Mouse (Mus musculus) natural killer cell, adult 2 months (primary cell): ENCODE data around the gene Rsf1.

ENCODE experiments used
- DNase-seq, 2 experiments: peaks; one replicate each; pipeline ENCODE4 v3.0.0; 2022; ENCODE audit warnings: low spot score in 2 of 2

The Rsf1 gene

GRCm38 (mm10) chr7:97579067-97579975 is at the start of gene Rsf1, which contains the start of gene Aamdc:
TSS of gene Rsf1 (plus strand) at chr7:97579889.
TSS of gene Aamdc (minus strand) at chr7:97579497.
- peak; percentile 87 to 91 for DNase-seq

GRCm38 (mm10) chr7:97535531-97535930 is 44.2 kb upstream of the Rsf1 start:
- DNase-seq: no peak

- no peak for DNase-seq
These were observed 43.1 kb upstream of the Rsf1 start for GRCm38 (mm10) chr7:97536571-97536970.

- DNase-seq: no peak
These were observed 33.2 kb upstream of the Rsf1 start for GRCm38 (mm10) chr7:97546462-97546861.

GRCm38 (mm10) chr7:97549301-97549700 is 30.4 kb upstream of the Rsf1 start:
- no peak for DNase-seq

- DNase-seq: no peak
These were observed 29.0 kb upstream of the Rsf1 start for GRCm38 (mm10) chr7:97550673-97551072.

- no peak for DNase-seq
These were observed 16.1 kb upstream of the Rsf1 start for GRCm38 (mm10) chr7:97563576-97563975.

GRCm38 (mm10) chr7:97569372-97569771 is 10.3 kb upstream of the Rsf1 start:
- no peak for DNase-seq

- no peak for DNase-seq
These were observed 9.3 kb upstream of the Rsf1 start for GRCm38 (mm10) chr7:97570389-97570788.

- no peak for DNase-seq
These were observed 1.2 kb upstream of the Rsf1 start for GRCm38 (mm10) chr7:97578361-97579066.

GRCm38 (mm10) chr7:97579976-97580842 is 520 bp downstream of the Rsf1 start:
- peak; percentile 28 to 49 for DNase-seq

- peak; percentile 85 to 87 for DNase-seq
These were observed 1.1 kb downstream of the Rsf1 start for GRCm38 (mm10) chr7:97580843-97581214.

- DNase-seq: no peak
These were observed 8.8 kb downstream of the Rsf1 start for GRCm38 (mm10) chr7:97588506-97588905.

- DNase-seq: no peak
These were observed 10.8 kb downstream of the Rsf1 start for GRCm38 (mm10) chr7:97590488-97590887.

GRCm38 (mm10) chr7:97591336-97591735 is 11.6 kb downstream of the Rsf1 start:
- no peak for DNase-seq

GRCm38 (mm10) chr7:97592396-97592795 is 12.7 kb downstream of the Rsf1 start:
- DNase-seq: no peak

- no peak for DNase-seq
These were observed 13.8 kb downstream of the Rsf1 start for GRCm38 (mm10) chr7:97593535-97593934.

- DNase-seq: peak; percentile 12 to 16
These were observed 18.9 kb downstream of the Rsf1 start for GRCm38 (mm10) chr7:97598548-97598947.

GRCm38 (mm10) chr7:97621346-97621745 is 41.7 kb downstream of the Rsf1 start:
- no peak for DNase-seq

GRCm38 (mm10) chr7:97622676-97623075 is 43.0 kb downstream of the Rsf1 start:
- no peak for DNase-seq

GRCm38 (mm10) chr7:97623402-97623801 is 43.7 kb downstream of the Rsf1 start:
- no peak for DNase-seq

- DNase-seq: no peak
These were observed 49.7 kb downstream of the Rsf1 start for GRCm38 (mm10) chr7:97629351-97629750.
